Mouse (Mus musculus) intestine, embryonic 14.5 days (tissue): ENCODE measurements around the gene Olfr711. TPM values are rescaled to one million over a fixed set of nuclear protein-coding genes. Genes with fewer than 3 reads are reported as not detected.
"Not testable (repeated sequence)": the region's sequence is repeated elsewhere in the genome, so short reads cannot be mapped to it uniquely, and the experiment has no call there.

Experiments used
- ATAC-seq: fragments of 200-750 bp; cut with Nextera tagmentation; replicated peaks from 2 replicates; pipeline ENCODE4 v1.8.0; 2017; ENCODE audit warnings: low read depth, moderate number of reproducible peaks, moderate TSS enrichment, moderate library complexity; ENCODE audit not compliant: low FRiP score, low TSS enrichment
- DNase-seq: peaks from one replicate; pipeline ENCODE4 v3.0.0-alpha.2; 2018; ENCODE audit warnings: low spot score
- H3K27ac ChIP-seq: fragments of 300-500 bp; sonication (generic); 2 replicates; pipeline ENCODE4 v1.5.1; 2014; ENCODE audit warnings: low read depth, mild to moderate bottlenecking, control low read depth
- H3K27me3 ChIP-seq: fragments of 300-500 bp; sonication (generic); replicated peaks from 2 replicates; pipeline ENCODE4 v1.6.1; 2014; ENCODE audit warnings: low read length, control low read depth; ENCODE audit not compliant: control insufficient read depth, insufficient read depth
- H3K36me3 ChIP-seq: fragments of 300-500 bp; sonication (generic); 2 replicates; pipeline ENCODE4 v1.6.1; 2014; ENCODE audit warnings: low read length, control low read depth; ENCODE audit not compliant: control insufficient read depth, insufficient read depth
- H3K4me1 ChIP-seq: fragments of 300-500 bp; sonication (generic); replicated peaks from 2 replicates; pipeline ENCODE4 v1.6.1; 2014; ENCODE audit warnings: low read length, control low read depth, mixed read lengths; ENCODE audit not compliant: control insufficient read depth, insufficient read depth
- H3K4me2 ChIP-seq: fragments of 300-500 bp; sonication (generic); 2 replicates; pipeline ENCODE4 v1.6.1; 2014; ENCODE audit warnings: low read length
- H3K4me3 ChIP-seq: fragments of 300-500 bp; sonication (generic); 2 replicates; pipeline ENCODE4 v1.5.1; 2014; ENCODE audit warnings: low read depth, low read length, control low read depth, mixed read lengths
- H3K9ac ChIP-seq: fragments of 300-500 bp; sonication (generic); 2 replicates; pipeline ENCODE4 v1.6.1; 2014; ENCODE audit warnings: mild to moderate bottlenecking, low read length
- H3K9me3 ChIP-seq: fragments of 300-500 bp; sonication (generic); 2 replicates; pipeline ENCODE4 v1.6.1; 2016; ENCODE audit warnings: low read length, control low read depth; ENCODE audit not compliant: control insufficient read depth
- WGBS: fragments of 180-500 bp; shearing (Covaris S2); extraction: QIAGEN DNeasy Blood & Tissue Kit; methylation state at CpG from one replicate; pipeline ENCODE4 v1.1.7; 2014; 5-methylcytosine and 5-hydroxymethylcytosine counted together
- polyA plus RNA-seq: library from polyadenylated mRNA; unstranded; fragments of >200 nt; fragmentation: Nextera tagmentation; extraction: Ambion mirVana; gene quantifications from 2 replicates; pipeline ENCODE4 v1.2.1, GENCODE M21; 2014

Gene Olfr711
- polyA plus RNA-seq, 1 experiment from 2014 or later: not detected

DNA sequence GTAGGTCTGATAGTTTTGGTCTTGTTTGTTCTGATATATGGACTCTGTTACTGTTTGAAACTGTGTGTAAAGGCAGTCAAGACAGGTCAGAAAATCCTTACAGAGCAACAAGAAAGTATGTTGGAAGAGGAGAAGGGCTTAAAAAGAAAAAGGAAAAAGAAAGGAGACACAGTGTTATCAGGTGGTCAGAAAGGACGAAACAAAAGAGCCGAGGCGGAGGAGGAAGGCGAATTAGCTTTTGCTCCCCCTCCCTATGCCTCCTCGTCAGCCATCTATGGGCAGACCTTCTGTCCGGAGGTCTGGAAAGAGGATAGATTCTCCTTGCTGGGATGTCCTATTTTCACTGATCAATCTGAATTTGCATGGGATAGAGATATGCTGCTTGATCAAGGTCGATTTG lies 54.3 kb downstream of the Olfr711 start:
- not testable (repeated sequence) for H3K27ac ChIP-seq, H3K4me1 ChIP-seq, H3K27me3 ChIP-seq, DNase-seq, ATAC-seq, H3K9me3 ChIP-seq, H3K4me3 ChIP-seq, H3K36me3 ChIP-seq, H3K9ac ChIP-seq, H3K4me2 ChIP-seq
- WGBS: 85% methylated on average over 6 of the region's 7 CpGs

Other genes starting within 250 kb of the Olfr711 start
- gene Olfr697, start 233.0 kb downstream of the Olfr711 start, polyA plus RNA-seq: not detected in 2 replicates
- not detected in 2 replicates for gene Olfr698, start 220.1 kb downstream of the Olfr711 start, polyA plus RNA-seq
- gene Olfr699, start 182.3 kb downstream of the Olfr711 start, polyA plus RNA-seq: not detected in 2 replicates
- not detected in 2 replicates for gene Olfr700, start 166.6 kb downstream of the Olfr711 start, polyA plus RNA-seq
- gene Olfr701, start 161.3 kb downstream of the Olfr711 start, polyA plus RNA-seq: not detected in 2 replicates
- not detected in 2 replicates for gene Olfr702, start 141.6 kb downstream of the Olfr711 start, polyA plus RNA-seq
- gene Olfr703, start 132.1 kb downstream of the Olfr711 start, polyA plus RNA-seq: not detected in 2 replicates
- not detected in 2 replicates for gene Olfr704, start 112.3 kb downstream of the Olfr711 start, polyA plus RNA-seq
- gene Olfr705, start 98.6 kb downstream of the Olfr711 start, polyA plus RNA-seq: not detected in 2 replicates
- not detected in 2 replicates for gene Olfr706, start 87.3 kb downstream of the Olfr711 start, polyA plus RNA-seq
- gene Olfr707, start 74.2 kb downstream of the Olfr711 start, polyA plus RNA-seq: not detected in 2 replicates
- not detected in 2 replicates for gene Olfr1532-ps1, start 67.5 kb downstream of the Olfr711 start, polyA plus RNA-seq
- not detected in 2 replicates for gene Olfr709-ps1, start 43.2 kb downstream of the Olfr711 start, polyA plus RNA-seq
- not detected in 2 replicates for gene Olfr710, start 27.1 kb downstream of the Olfr711 start, polyA plus RNA-seq
- gene Olfr6, start 11.5 kb downstream of the Olfr711 start, polyA plus RNA-seq: not detected in 2 replicates
- gene Olfr2, start 30.6 kb upstream of the Olfr711 start, polyA plus RNA-seq: not detected in 2 replicates
- gene Olfr713, start 55.7 kb upstream of the Olfr711 start, polyA plus RNA-seq: not detected in 2 replicates
- not detected in 2 replicates for gene Olfr714, start 95.5 kb upstream of the Olfr711 start, polyA plus RNA-seq
- not detected in 2 replicates for gene Olfr17, start 117.8 kb upstream of the Olfr711 start, polyA plus RNA-seq
- gene Olfr715b, start 134.9 kb upstream of the Olfr711 start, polyA plus RNA-seq: not detected in 2 replicates
- gene Olfr715, start 155.6 kb upstream of the Olfr711 start, polyA plus RNA-seq: not detected in 2 replicates
- gene Olfr716, start 162.9 kb upstream of the Olfr711 start, polyA plus RNA-seq: not detected in 2 replicates
- gene Nlrp14, start 191.5 kb upstream of the Olfr711 start, polyA plus RNA-seq: not detected in 2 replicates
- not detected in 2 replicates for gene Rbmxl2, start 234.0 kb upstream of the Olfr711 start, polyA plus RNA-seq